Mouse (Mus musculus): Measurements from ENCODE around the gene Mlxip. TPM values are rescaled to one million over a fixed set of nuclear protein-coding genes. Genes with fewer than 3 reads are reported as not detected.

Mlxip gene
- polyA plus RNA-seq, 1 experiment from 2014 or later = 23.5 TPM

GRCm38 (mm10) chr5:123489935-123490334, 95.3 kb downstream of the Mlxip start:
- Histone ChIP-seq H3K9ac (no peak overlapping the region), H3K27me3 (no peaks in the 10 kb centered on the region), H3K4me3 (no peak overlapping the region), H3K4me1 (replicated peaks) (peaks cover 11% of the 10 kb centered on the region), H3K4me2 (no peak overlapping the region), H3K27ac (replicated peaks) (no peak overlapping the region), H3K36me3 (no peaks in the 10 kb centered on the region), H3K9me3 (no peaks in the 10 kb centered on the region)
- ATAC-seq (ENCODE audit: low read depth) = no peak
- 67% methylated on average over 9 of the region's 9 CpGs for WGBS

- no peak overlapping the region for H3K4me2 ChIP-seq
- ATAC-seq (ENCODE audit: low read depth) = no peak
- 57% methylated on average over 4 of the region's 4 CpGs for whole genome bisulfite sequencing
Observed at GRCm38 (mm10) chr5:123499717-123500116, 105.1 kb downstream of the Mlxip start.

GRCm38 (mm10) chr5:123501973-123502372, 107.4 kb downstream of the Mlxip start:
- Histone ChIP-seq H3K4me2 (no peak overlapping the region), H3K27me3 (peaks cover 25% of the 10 kb centered on the region), H3K9ac (no peak overlapping the region), H3K36me3 (no peaks in the 10 kb centered on the region), H3K27ac (replicated peaks) (no peak overlapping the region), H3K4me1 (replicated peaks) (peaks cover 11% of the 10 kb centered on the region), H3K4me3 (no peak overlapping the region), H3K9me3 (no peaks in the 10 kb centered on the region)
- ATAC-seq (ENCODE audit: low read depth) = no peak
- WGBS = 75% methylated on average over 4 of the region's 4 CpGs

More at GRCm38 (mm10) chr5:123499717-123500116, 105.1 kb downstream of the Mlxip start:
- peaks cover 17% of the 10 kb centered on the region for H3K27me3 ChIP-seq
- no peaks in the 10 kb centered on the region for H3K36me3 ChIP-seq
- H3K9ac ChIP-seq = no peak overlapping the region
- peaks cover 16% of the 10 kb centered on the region for H3K4me1 ChIP-seq (replicated peaks)
- H3K9me3 ChIP-seq = no peaks in the 10 kb centered on the region
- no peak overlapping the region for H3K4me3 ChIP-seq
- H3K27ac ChIP-seq (replicated peaks) = no peak overlapping the region

Other genes with a start within 250 kb of the Mlxip start
- 66.9 and 67.9 TPM in 2 replicates for gene Psmd9, start 225.4 kb upstream of the Mlxip start, polyA plus RNA-seq (2015; fragmentation: Nextera tagmentation; extraction: Ambion mirVana)
- gene Hpd, start 212.1 kb upstream of the Mlxip start, polyA plus RNA-seq (2015; fragmentation: Nextera tagmentation; extraction: Ambion mirVana) = not detected in 2 replicates
- gene Wdr66, start 142.7 kb upstream of the Mlxip start, polyA plus RNA-seq (2015; fragmentation: Nextera tagmentation; extraction: Ambion mirVana) = 1.8 and 2.4 TPM in 2 replicates
- gene Bcl7a, start 51.0 kb upstream of the Mlxip start, polyA plus RNA-seq (2015; fragmentation: Nextera tagmentation; extraction: Ambion mirVana) = 47.4 and 52.6 TPM in 2 replicates
- gene Lrrc43, start 94.5 kb downstream of the Mlxip start, polyA plus RNA-seq (2015; fragmentation: Nextera tagmentation; extraction: Ambion mirVana) = 0.10 TPM in 1 of 2 replicates, not detected in the other
- not detected in 2 replicates for gene Il31, start 94.7 kb downstream of the Mlxip start, polyA plus RNA-seq (2015; fragmentation: Nextera tagmentation; extraction: Ambion mirVana)
- gene B3gnt4, start 115.7 kb downstream of the Mlxip start, polyA plus RNA-seq (2015; fragmentation: Nextera tagmentation; extraction: Ambion mirVana) = 1.3 and 1.5 TPM in 2 replicates
- 128 and 137 TPM in 2 replicates for gene Diablo, start 129.4 kb downstream of the Mlxip start, polyA plus RNA-seq (2015; fragmentation: Nextera tagmentation; extraction: Ambion mirVana)
- 10.4 and 21.5 TPM in 2 replicates for gene Gm49027, start 130.7 kb downstream of the Mlxip start, polyA plus RNA-seq (2015; fragmentation: Nextera tagmentation; extraction: Ambion mirVana)
- gene Vps33a, start 178.2 kb downstream of the Mlxip start, polyA plus RNA-seq (2015; fragmentation: Nextera tagmentation; extraction: Ambion mirVana) = 43.0 and 45.4 TPM in 2 replicates

Measured in neural tube, embryonic 13.5 days (tissue).